Mouse (Mus musculus) frontal cortex, postnatal 10 days (tissue): ENCODE measurements around the gene Cgnl1.

ENCODE experiments used
- DNase-seq, 2 experiments: peaks; one replicate each; pipeline ENCODE4 v3.0.0; 2022; ENCODE audit warnings: low spot score in 2 of 2, mixed read lengths in 1 of 2

Cgnl1 gene

DNA sequence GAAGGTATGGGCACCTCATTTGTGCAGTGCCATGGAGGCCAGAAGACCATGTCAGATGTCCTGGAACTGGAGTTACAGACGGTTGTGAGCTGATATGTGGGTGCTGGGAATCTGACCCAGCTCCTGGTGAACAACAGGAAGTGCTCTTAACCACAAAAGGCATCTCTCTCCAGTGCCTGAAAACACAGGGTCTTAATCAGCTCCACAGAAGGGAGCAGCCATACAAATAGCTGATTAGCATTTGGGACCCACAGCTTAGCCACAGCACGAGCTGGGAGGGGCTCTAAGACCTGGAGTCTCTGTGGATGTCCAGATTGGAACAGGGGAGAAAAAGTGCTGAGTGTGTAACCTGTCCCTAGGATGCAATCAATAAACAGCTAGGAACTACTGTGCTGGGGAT, 4.5 kb downstream of the Cgnl1 start:
- DNase-seq = no peak

- DNase-seq = no peak
These were observed 5.1 kb downstream of the Cgnl1 start for GRCm38 (mm10) chr9:71766306-71766705.

GRCm38 (mm10) chr9:71764551-71764950, 6.9 kb downstream of the Cgnl1 start:
- no peak for DNase-seq

- DNase-seq = no peak
These were observed 8.1 kb downstream of the Cgnl1 start for GRCm38 (mm10) chr9:71763273-71763672.

GRCm38 (mm10) chr9:71761663-71762062, 9.7 kb downstream of the Cgnl1 start:
- no peak for DNase-seq

DNA sequence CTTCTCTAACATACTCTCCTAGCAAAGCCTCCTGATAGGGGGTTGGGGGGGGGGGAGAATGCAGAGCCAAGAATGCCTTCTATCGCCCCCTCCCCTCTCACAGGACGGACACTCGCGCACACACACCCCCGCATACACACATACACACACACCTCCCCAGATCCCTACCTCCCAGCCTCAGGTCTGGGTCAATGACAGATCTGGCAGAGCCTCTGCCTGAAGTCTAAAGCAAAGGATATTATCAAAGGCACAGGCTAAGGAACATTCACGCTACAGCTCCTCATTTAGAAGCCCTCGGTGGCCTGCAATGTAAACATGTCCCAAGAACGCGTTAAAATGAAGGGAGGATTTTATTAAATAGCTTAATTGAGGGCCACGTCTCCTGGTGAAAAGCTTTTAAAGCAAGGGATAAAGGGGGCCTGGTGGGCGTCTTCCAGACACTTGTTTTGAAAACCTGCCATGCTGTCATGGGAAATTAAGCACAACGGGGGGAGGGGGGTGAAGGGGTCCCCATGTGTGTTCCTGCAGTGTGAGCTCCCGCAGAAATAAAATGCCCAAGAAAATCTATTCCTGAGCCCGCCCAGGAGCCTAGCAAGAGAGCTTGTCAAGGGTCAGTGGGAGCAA, 10.8 kb downstream of the Cgnl1 start:
- no peak for DNase-seq

- DNase-seq = no peak
These were observed 11.5 kb downstream of the Cgnl1 start for GRCm38 (mm10) chr9:71759893-71760292.

DNA sequence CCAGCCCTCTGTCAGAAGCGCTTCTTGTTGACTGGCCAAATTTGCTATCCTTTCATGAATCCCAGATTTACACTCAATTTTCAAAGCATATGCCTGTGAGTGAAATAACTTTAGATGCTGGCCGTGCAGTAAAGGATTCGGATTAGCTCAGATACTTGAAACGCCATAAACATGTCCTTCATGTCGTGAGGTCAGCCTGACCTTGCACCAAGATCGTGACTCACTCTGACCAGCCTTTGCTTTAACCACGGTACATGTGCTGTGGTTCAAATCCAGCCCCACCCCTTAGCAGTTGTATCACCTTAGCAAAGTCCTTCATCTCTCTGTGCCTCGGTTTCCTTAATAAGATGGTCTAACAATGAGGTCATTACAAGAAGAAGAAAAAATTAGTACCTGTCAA, 14.0 kb downstream of the Cgnl1 start:
- no peak for DNase-seq

DNA sequence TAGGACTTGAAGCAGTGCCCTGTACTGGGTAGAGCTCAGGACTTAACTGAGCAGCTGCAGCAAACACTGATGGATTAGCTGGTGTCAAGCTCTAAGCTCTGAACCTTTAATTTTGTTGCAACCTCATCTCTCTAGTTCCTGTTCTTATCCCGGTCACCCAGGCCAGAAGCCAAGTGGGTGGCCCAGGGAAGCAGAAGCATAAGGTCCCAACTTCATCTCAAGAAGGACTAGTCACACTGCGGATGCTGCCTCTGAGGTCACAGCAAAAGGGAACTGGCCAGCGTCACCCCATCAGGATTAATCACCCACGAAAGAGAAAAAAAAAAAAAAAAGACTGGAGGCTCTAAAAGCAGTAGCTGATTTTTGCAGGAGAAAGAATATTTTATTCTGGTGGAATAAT, 14.5 kb downstream of the Cgnl1 start:
- DNase-seq = no peak

- DNase-seq = no peak
These were observed 17.4 kb downstream of the Cgnl1 start for GRCm38 (mm10) chr9:71753981-71754380.

DNA sequence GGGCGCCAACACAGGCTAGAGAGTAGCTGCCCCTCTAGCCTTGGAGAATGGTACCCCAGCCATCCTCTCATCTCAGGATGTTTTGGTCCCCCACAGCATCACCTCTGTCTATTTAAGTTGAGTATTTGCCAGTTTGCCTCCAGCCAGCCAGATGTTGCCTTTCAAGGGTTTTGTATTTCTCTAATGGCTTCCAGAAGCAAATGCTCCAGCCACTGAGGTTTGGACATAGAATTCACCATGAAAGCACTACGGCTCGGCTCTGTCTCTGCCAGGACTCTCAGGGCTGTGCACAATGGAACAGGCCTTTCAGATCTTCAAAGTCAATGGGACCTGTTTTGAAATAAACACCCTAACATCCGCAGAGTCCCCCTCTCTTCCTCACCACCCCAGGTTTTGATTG, 17.9 kb downstream of the Cgnl1 start:
- no peak for DNase-seq

- no peak for DNase-seq
These were observed 18.3 kb downstream of the Cgnl1 start for GRCm38 (mm10) chr9:71753117-71753516.

- DNase-seq = no peak
These were observed 21.3 kb downstream of the Cgnl1 start for GRCm38 (mm10) chr9:71750015-71750672.

DNA sequence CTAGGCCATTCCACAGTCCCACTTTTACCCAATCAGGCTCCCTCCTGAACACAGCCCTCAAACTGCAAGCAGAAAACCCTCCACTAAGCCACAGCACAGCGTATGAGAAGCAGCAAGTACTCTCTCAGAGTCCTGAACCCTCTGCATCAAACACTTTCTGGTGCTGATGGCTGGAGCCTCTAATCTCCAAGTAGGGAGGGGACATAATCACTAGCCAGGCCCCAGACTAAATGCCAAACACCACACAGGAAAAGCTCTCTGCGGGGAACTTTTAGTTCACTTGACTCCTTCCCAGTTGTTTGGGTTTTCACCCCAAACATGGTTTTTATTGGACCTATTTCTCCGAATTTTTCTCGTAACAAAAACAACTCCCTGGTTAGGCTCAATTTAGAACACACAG, 25.0 kb downstream of the Cgnl1 start:
- DNase-seq = no peak

GRCm38 (mm10) chr9:71738081-71738930, 33.1 kb downstream of the Cgnl1 start:
- DNase-seq = no peak

- DNase-seq = no peak
These were observed 34.0 kb downstream of the Cgnl1 start for GRCm38 (mm10) chr9:71737257-71738023.

DNA sequence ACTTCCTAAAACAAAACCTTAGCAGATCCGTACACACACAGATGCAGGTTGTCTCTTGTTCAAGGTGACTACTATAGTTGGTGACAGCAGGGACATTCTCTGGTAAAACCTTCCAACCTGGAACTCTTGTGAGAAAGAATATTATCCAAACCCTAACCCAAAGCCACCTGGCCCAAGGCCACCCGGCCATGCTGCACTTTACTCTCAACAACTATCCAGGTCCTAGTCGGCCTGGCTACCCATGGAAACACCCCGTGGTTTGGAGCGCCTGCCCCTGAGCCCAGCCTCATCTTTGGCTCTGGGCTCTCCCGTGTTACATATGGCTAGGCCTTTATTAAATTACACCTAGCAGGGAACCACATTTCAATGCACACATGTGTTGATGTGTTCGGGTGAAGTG, 35.5 kb downstream of the Cgnl1 start:
- no peak for DNase-seq

GRCm38 (mm10) chr9:71733559-71733958, 37.8 kb downstream of the Cgnl1 start:
- DNase-seq = no peak

DNA sequence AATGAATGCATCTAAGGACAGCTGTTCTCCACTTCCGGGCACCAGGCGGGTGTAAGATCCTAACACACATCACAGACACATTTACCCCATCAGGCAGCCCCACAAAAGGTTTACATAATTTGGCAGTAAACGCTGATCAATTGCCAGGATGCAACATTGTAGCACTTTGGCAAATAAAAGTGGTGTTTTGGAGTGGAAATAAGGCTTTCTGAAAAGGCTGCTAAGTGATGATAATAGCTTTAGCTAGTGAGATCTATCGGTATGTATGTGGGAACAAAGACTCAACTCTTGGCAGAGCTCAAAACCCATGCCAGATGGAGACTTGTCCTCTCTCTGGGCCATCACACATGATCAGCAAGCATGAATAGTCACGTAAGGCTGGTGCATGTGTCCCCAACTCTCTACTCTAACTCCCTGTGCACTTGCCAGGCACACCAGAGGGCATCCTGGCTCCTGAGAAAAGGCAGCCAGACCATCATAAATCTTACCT, 42.5 kb downstream of the Cgnl1 start:
- no peak for DNase-seq

DNA sequence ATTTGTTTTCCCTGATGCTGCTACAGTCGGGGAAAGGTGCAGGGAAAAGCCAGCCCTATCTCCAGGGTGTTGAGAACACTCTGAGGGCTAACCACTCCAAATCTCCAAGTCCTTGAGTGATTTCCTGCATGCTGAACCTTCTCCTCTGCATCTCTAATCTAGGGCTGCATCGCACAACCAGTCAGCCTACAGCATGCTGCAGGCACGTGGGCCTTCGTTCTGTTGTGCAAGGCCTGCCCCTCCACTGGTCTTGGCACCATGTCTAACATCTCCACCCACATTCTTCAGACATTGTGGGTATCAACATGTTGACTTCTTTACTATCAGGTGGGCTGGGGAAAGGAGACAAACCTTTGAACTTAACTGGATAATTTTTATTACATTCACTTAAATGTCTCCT, 44.2 kb downstream of the Cgnl1 start:
- DNase-seq = no peak

GRCm38 (mm10) chr9:71726121-71726520, 45.3 kb downstream of the Cgnl1 start:
- no peak for DNase-seq

DNA sequence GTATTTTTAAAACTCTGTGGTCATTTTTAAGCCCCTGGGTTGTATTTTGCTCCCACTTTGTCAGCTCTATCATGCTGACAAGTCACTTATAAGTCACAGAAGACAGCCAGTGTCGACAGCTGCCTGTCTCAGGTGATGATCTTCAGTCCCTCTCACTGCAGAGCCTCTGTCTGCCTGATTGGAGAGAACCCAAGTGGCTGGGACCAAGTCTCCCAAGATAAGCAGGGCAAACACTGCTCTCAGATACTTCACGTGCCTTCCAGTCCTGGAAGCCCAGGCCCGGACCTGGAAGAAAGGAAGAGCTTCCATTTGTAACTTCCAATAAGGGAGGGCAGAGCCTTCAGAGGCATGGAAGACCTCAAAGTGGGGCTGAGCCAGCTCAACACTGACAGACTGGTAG, 49.0 kb downstream of the Cgnl1 start:
- no peak for DNase-seq
